Mouse (Mus musculus): ENCODE results near the gene App.

The App gene

GRCm38 (mm10) chr16:85121983-85122382, 51.6 kb downstream of the App start:
- no peak for DNase-seq (ENCODE audit: inconsistent ontology term)

GRCm38 (mm10) chr16:85118916-85119315, 54.6 kb downstream of the App start:
- no peak for DNase-seq (ENCODE audit: inconsistent ontology term)

GRCm38 (mm10) chr16:85117541-85117940, 56.0 kb downstream of the App start:
- DNase-seq (ENCODE audit: inconsistent ontology term): no peak

GRCm38 (mm10) chr16:85115837-85116236, 57.7 kb downstream of the App start:
- peak; percentile 88 for DNase-seq (ENCODE audit: inconsistent ontology term)

GRCm38 (mm10) chr16:85114742-85115141, 58.8 kb downstream of the App start:
- DNase-seq (ENCODE audit: inconsistent ontology term): no peak

- no peak for DNase-seq (ENCODE audit: inconsistent ontology term)
Measured at GRCm38 (mm10) chr16:85113941-85114340, 59.6 kb downstream of the App start.

DNA sequence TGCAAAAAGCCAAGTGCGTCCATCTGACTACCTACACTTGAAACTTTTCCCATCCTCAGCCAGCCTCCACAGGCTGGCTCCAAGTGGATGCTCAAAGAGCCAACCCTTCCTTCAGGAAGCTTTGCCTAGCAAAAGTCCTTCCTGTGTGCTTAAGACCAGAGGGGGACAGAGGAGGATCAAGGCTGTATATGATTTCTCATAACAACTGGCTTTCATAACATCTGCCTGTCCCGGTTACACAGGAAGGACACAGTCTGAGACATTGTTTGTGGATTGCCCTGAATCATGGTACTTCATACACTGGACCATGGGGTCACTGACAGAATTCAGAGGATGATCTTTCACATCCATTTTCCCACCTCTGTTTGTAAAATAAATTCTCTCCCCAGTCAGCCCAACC, 61.3 kb downstream of the App start:
- no peak for DNase-seq (ENCODE audit: inconsistent ontology term)

DNA sequence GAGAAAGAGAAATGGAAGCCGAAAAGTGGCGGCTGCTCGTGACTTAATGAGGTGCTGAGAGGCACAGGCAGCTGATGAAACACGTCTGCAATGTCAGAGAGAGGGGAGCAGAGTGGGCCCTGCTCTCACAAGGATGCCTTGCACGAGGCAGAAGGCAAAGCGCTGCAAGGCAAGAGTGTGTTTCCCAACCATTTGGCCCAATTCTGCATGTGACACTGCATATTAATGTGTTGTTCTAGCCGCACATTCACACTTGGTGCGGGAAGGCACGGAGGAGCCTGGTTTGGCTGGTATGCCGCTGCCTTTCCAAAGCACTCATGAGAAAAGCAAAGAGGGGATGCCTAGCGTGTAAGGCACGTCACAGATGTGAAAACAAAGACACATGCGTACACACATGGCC, 63.1 kb downstream of the App start:
- peak; percentile 47 for DNase-seq (ENCODE audit: inconsistent ontology term)

GRCm38 (mm10) chr16:85108486-85108885, 65.1 kb downstream of the App start:
- no peak for DNase-seq (ENCODE audit: inconsistent ontology term)

DNA sequence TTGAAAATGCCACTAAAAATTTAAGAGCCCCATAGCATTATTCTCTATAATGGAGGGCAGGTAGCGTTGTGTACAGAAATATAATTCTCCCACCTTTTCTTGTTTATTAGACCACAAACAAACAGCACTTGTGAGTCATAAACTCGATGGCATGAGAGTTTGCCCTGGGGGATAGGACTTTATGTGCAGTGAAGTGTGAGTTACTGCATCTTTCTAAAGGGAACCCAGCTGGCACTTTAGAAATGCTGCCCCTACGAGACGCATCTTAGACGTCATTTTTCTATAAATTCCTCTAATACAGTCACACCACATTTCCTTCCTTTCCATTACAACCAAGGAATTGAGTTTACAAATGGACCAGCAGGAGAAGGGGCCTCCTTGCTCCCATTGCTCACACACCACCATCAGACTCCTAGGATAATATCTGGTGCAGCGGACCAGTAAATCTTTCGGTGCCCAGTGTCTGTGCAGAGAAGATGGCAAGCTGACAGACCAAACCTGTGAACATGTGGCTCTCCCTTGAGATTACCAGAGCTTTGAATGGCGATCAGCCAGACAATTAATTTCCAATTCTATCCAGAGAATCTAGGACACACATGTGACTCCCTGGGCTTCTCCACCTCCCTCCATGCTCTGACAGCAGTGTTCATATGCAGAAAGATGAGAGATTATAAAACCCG, 66.8 kb downstream of the App start:
- peak; percentile 64 for DNase-seq (ENCODE audit: inconsistent ontology term)

GRCm38 (mm10) chr16:85105603-85106002, 68.0 kb downstream of the App start:
- peak; percentile 83 for DNase-seq (ENCODE audit: inconsistent ontology term)

GRCm38 (mm10) chr16:85103116-85103787, 70.3 kb downstream of the App start:
- no peak for DNase-seq (ENCODE audit: inconsistent ontology term)

- DNase-seq (ENCODE audit: inconsistent ontology term): no peak
Measured at GRCm38 (mm10) chr16:85101544-85101943, 72.0 kb downstream of the App start.

GRCm38 (mm10) chr16:85100806-85101205, 72.8 kb downstream of the App start:
- DNase-seq (ENCODE audit: inconsistent ontology term): no peak

DNA sequence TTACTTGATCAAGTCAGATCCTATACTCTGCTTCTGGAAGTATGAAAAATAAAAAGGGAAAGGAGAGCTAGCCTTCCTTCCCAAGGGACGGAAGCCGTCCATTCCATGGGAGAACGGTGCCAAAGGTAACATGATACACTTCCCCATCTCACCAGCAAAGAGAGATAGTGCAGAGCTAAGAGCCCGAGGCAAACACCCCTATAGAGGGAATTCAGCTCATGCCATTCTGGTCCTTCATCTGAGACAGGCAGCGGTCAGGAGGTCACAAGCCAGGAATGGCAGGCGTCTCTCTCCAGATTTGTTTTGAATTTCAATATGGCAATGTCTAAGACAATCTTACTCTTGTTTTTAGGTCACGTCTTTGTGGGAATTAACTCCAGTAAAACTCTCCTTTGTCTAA, 74.1 kb downstream of the App start:
- DNase-seq (ENCODE audit: inconsistent ontology term): no peak

GRCm38 (mm10) chr16:85099044-85099443, 74.5 kb downstream of the App start:
- no peak for DNase-seq (ENCODE audit: inconsistent ontology term)

DNA sequence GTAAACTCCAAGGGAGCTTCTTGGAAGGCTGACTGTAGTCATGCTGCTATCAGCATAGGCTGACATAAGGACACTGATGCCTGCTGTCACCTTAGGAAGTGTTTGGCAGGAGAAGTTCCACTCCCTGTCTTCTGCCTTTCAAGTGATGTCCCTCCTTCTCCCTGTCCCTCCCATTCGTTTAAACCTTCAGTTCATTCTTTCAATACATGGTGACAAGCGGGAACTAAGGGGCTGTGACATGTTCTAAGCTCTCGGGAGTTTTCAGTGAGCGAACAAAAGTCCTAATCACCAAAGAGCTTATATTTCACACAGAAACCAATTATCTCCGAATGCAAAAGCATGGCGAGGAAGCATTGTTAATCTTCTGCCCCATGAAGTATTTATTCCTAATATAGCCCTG, 77.2 kb downstream of the App start:
- no peak for DNase-seq (ENCODE audit: inconsistent ontology term)

GRCm38 (mm10) chr16:85095923-85096322, 77.6 kb downstream of the App start:
- no peak for DNase-seq (ENCODE audit: inconsistent ontology term)

DNA sequence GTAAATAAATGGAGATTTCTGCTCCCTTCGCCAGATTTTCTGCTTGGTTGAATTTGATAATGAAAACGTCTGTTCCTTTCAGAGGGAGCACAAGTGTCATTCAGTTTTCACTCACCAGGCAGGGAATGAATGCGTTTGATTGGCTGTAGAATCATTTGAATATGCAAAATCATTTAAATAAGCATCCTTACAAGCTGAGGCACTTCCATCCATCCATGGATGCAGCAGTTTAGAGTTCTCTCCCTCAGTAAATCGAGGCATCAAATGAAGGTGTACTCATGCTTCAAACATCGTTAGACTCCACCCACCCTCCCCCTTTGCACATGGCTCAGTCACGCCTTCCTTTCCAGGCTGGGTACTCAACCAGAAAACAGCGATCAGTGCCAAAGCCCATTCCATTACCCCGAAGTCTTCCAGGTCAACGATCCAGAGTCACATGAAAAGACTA, 80.9 kb downstream of the App start:
- peak; percentile 94 for DNase-seq (ENCODE audit: inconsistent ontology term)

DNA sequence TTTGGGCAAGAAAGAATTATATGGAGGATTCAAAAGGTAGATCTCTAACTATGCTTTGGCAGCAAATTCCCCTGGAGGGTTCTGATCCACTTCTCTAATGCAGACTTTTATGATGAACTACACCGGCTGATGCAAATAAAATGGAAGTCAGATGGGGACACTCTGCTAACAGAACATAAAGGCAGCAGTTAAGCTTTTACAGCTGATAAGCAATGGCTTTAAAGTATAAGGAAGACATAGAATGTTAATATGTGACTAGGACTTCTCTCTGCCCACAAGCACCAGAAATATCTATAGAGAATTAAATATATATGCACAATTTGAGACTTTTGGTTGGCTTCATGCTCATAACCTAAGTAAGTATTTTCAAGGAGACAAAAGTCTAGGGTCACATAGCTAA, 81.4 kb downstream of the App start:
- no peak for DNase-seq (ENCODE audit: inconsistent ontology term)

DNA sequence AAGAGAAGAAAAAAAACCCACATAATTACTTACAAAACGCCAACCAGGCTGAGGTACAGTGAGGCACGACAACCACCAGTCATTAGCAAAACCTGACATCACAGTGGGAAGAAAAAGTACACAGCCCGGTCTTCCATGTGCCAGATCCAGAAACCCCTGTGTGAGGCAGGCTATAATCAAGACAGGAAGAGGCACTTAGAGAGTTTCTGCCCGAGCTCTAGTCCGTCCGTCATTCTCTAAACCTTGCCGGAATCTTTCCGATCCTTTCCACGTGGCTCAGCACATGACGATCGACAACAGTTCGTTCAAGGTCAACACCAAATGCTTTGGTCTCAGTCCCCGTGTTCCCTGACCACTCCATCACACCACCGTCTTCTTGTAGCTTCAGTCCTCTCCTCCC, 82.6 kb downstream of the App start:
- peak; percentile 66 for DNase-seq (ENCODE audit: inconsistent ontology term)

DNA sequence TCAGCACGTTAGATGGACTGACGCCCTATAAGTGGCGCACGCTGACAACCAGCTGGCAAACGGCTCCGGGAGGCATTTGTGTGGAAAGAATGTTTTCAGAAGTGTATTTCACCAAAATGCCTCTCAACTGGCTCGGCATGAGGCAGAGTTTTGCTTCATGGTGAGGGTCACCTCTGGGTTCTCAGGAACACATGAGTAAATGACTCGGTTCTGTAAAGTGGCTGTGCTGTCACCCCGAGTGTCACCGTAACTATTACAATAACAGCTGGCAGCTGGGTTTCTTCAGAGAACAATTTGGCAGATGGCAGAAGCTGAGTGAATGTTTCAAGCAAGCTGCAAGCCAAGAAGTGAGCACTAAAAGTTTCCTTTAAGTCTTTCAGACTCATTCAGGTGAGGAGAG, 85.4 kb downstream of the App start:
- no peak for DNase-seq (ENCODE audit: inconsistent ontology term)

DNA sequence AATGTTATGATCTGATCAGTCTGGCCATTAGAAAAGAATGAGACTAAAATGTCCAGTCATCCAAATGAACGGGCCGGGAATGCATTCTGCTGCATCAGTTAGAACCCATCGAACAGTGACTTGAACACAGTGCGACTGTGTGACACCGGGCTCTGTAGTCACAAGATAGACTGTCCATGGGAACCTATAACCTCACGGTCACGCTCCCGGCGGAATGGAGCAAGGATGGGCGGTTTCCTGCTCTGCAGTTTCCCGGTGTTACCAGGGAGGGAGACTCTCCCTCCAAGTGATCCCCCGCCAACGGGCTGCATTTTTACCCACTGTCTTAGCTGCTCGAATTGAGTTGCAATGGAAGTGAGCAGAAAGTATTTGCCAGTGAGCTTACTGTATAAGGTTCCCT, 87.3 kb downstream of the App start:
- DNase-seq (ENCODE audit: inconsistent ontology term): no peak

- no peak for DNase-seq (ENCODE audit: inconsistent ontology term)
Measured at GRCm38 (mm10) chr16:85085902-85086301, 87.7 kb downstream of the App start.
